Mouse (Mus musculus) central nervous system, embryonic 18 days (tissue): ENCODE measurements around the gene Txndc11. TPM values are rescaled to one million over a fixed set of nuclear protein-coding genes. Genes with fewer than 3 reads are reported as not detected.

ENCODE experiments used
- polyA plus RNA-seq: library from polyadenylated mRNA; depleted of rRNA; stranded (reverse); fragments of >200 nt; gene quantifications from 2 replicates; pipeline ENCODE4 v1.2.3, GENCODE M21; 2012; rRNA removed

Txndc11 gene
- 27.0 and 27.5 TPM in 2 replicates for polyA plus RNA-seq

DNA sequence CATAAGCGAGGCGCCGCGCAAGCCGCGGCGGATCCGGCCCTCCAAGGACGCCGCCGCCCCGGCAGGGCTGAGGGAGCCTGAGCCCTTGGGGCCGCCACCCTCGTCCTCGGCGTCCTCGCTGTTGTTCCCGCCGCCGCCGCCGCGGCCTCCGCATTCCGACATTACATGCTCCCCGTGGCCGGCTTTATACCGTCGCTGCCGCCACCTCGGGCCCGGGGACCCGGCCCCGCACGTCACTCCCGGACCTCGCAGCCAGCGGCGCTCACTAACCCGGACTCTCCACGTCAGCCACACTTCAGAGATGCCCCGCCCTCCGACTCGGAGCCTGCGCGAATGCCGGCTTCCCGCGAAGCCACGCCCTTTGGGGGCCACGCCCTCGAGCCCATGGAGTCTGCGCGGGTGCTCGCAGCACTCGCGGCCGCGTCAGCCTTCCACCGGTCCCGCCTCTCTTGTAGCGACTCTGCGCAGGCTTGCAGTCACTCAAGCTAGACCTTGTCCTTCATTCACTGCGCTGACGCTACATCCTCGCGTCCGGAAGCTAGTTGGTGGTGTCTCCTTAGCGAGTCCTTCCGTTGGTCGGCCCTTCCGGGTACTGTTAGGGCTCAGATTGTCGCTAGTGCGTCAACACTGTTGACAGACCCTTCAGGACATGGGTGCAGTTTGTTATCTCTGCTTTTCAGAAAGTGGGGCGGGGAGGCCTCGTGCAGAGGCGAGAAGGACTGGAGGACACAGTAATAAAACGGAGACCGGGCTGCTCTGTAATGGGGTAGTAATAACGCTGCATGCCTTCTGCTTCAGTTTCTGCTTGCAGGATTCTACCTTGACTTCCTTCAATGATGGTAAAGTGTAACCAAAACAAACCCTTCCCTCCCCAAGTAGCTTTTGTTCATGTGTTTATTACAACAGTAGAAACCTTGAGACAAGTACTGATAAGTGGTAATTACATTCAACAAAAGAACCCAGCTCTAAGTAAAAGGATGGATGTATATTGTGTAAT, at the start of gene Txndc11:
Txndc11 (minus strand) TSS at position 303 of the 997 bp plus-strand sequence.

DNA sequence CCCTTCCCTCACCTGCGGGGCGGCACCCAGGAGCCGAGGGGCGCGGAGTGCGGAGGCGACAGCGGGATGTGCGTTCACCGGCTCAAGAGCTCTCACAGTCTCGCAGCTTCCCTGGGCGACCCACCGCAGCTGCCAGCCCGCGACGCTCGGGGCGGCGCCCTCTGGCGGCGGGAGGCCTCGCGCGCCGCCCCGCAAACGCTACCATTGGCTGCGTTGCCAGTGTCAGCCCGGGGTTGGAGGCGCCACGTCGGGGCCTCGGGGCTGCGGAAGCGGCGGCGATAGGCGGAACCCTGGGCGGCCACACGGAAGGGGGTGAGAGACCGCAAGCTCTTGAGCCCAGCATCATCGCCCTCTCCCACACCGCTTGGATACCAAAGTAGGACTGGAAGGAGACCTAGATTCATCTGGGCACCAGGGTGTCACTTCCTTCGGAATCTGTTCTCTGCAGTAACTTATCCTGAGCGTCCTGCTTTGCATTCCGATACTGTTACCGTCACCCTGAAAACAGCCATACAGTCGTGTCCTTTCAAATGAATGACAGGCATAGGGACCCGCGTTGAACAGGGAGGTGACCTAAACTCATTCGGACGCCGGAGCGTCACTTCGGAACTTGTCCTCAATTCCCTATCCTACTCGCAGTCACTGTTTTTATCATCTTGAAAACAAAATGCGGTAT, 41.9 kb upstream of the Txndc11 start, which contains the start of gene Zc3h7a:
Zc3h7a (minus strand) TSS at position 186 of the 676 bp plus-strand sequence.

DNA sequence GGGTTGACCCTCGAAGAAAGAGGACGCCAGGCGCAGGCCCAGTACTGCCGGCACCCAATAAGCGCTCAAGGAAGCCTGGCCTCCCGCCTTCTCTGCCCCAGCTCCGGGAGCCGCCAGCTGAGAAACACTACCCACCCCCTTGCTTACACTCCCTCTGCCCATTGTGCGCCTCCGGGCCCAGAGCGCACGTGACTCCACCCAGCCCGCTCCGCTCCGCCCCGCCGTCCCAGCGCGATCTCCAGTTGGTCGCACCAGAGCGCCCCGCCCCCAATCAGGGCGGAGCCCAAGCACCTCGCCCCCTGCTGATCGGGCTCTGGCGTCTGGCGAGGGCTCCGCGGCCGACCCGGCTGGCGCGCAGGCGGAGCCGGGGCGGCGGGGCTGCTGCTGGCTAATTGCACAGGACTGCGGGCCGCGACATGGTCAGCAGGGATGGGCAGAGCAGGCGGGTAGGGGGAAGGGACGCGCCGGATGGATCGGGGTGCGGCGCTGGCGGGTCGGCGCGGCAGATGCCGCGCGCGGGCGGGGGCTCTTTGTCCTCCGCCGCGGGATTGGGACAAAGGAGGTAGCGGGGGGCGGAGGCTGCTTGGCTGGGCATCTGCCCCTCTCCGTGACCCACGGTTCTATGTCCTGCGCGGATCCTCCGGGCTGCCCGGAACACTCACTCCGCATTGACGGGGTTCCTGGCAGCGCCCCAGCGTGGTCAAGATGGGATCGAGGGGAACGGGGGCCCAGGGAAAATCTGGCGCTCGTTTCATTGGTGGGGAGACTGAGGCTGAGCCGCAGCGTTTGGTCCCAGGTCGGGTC, 68.2 kb downstream of the Txndc11 start, which contains the start of gene Litaf:
Litaf (minus strand) TSS at position 129 of the 804 bp plus-strand sequence.

DNA sequence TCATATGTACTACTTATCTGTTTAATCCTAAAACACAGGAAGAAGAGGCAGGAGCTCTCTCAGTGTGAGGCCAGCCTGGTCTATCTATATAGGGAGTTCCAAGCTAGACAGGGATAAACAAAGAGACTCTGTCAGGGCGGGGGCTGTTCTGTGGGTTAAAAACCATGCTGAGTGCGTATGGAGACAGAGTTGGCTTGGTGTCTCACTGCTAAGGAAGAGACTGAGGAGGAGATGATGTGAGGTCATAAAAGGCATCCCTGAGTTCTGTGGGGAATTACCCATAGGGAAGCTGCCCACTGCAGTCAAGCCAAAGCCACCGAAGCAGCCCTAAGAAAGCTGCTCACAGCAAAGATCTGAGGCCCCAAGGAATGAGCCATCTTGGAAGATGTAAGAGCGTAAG, 73.8 kb downstream of the Txndc11 start, which contains the start of gene Snn:
Snn (plus strand) TSS at position 301 of the 400 bp plus-strand sequence.

Other genes with a start within 250 kb of the Txndc11 start
- gene Snn, start 73.7 kb downstream of the Txndc11 start, polyA plus RNA-seq: 216 and 223 TPM in 2 replicates
- 15.6 and 23.4 TPM in 2 replicates for gene Litaf, start 68.5 kb downstream of the Txndc11 start, polyA plus RNA-seq
- gene Zc3h7a, start 41.7 kb upstream of the Txndc11 start, polyA plus RNA-seq: 110 and 125 TPM in 2 replicates
- gene Rsl1d1, start 68.7 kb upstream of the Txndc11 start, polyA plus RNA-seq: 63.0 and 67.6 TPM in 2 replicates
- 30.6 and 32.4 TPM in 2 replicates for gene Gspt1, start 119.7 kb upstream of the Txndc11 start, polyA plus RNA-seq
- gene Tnfrsf17, start 179.2 kb upstream of the Txndc11 start, polyA plus RNA-seq: 0.23 and 0.35 TPM in 2 replicates
- 8.0 and 9.0 TPM in 2 replicates for gene Snx29, start 188.3 kb upstream of the Txndc11 start, polyA plus RNA-seq